Comparison of ENCODE assay signal across 7 mouse cellular contexts in genomic region chr16:10979064-10979803, GRCm38 (mm10).
A peak's percentile ranks its signal among the peaks of the same experiment; 100 is the strongest.
DNase-seq lines count a peak whose midpoint lies in the region; ATAC-seq and TF ChIP-seq lines count a peak whose summit lies in the region.

No protein-coding gene starts in this region.

- H3K27me3 ChIP-seq in liver, postnatal 0 days (ENCODE audit: insufficient read depth, low read length): no peaks in the 10 kb centered on the region
- H3K27me3 ChIP-seq in liver, embryonic 11.5 days (replicated peaks; ENCODE audit: control insufficient read depth, insufficient read depth, low read length): no peaks in the 10 kb centered on the region
- H3K27me3 ChIP-seq in midbrain, embryonic 15.5 days (replicated peaks): no peaks in the 10 kb centered on the region

- no peak overlapping the region for H3K9ac ChIP-seq in liver, postnatal 0 days (replicated peaks)
- H3K9ac ChIP-seq in liver, embryonic 11.5 days (ENCODE audit: low read depth, low read length): no peak overlapping the region
- H3K9ac ChIP-seq in midbrain, embryonic 15.5 days: no peak overlapping the region

- no peak for ATAC-seq in liver, postnatal 0 days
- ATAC-seq in liver, embryonic 11.5 days (replicated peaks; ENCODE audit: low FRiP score): no peak
- no peak for ATAC-seq in midbrain, embryonic 15.5 days (replicated peaks)

- H3K4me1 ChIP-seq in liver, postnatal 0 days (ENCODE audit: insufficient read depth): peaks cover 75% of the 10 kb centered on the region
- peaks cover 15% of the 10 kb centered on the region for H3K4me1 ChIP-seq in liver, embryonic 11.5 days (replicated peaks; ENCODE audit: control insufficient read depth, insufficient read depth, low read length)
- no peaks in the 10 kb centered on the region for H3K4me1 ChIP-seq in midbrain, embryonic 15.5 days

- H3K9me3 ChIP-seq in liver, postnatal 0 days (ENCODE audit: low read length): no peaks in the 10 kb centered on the region
- H3K9me3 ChIP-seq in liver, embryonic 11.5 days (ENCODE audit: control insufficient read depth, low read length): no peaks in the 10 kb centered on the region
- no peaks in the 10 kb centered on the region for H3K9me3 ChIP-seq in midbrain, embryonic 15.5 days

- DNase-seq in liver, postnatal 0 days: no peak
- no peak for DNase-seq in liver, embryonic 11.5 days (ENCODE audit: low spot score)
- peak; percentile 31 for DNase-seq in brain, embryonic 14.5 days (ENCODE audit: low read depth)
- DNase-seq in induced T-regulatory cell, adult 2 months (ENCODE audit: low read depth): peak; percentile 75
- DNase-seq in naive thymus-derived CD4-positive, alpha-beta T cell, adult 2 months (ENCODE audit: low read depth): peak; percentile 59
- no peak for DNase-seq in cerebellum, postnatal 36 days

- TF ChIP-seq EP300 in liver, postnatal 0 days (IDR thresholded peaks at IDR 0.05; ENCODE audit: low read depth): no peak

- peak overlapping the region; percentile 78 for H3K27ac ChIP-seq in liver, postnatal 0 days (ENCODE audit: low read depth)
- no peak overlapping the region for H3K27ac ChIP-seq in liver, embryonic 11.5 days (ENCODE audit: low read depth, low read length)
- H3K27ac ChIP-seq in midbrain, embryonic 15.5 days: no peak overlapping the region

- 42% methylated on average over 11 of the region's 11 CpGs for WGBS in liver, postnatal 0 days (ENCODE audit: insufficient replicate concordance)
- WGBS in liver, embryonic 11.5 days: 74% methylated on average over 11 of the region's 11 CpGs
- 64% methylated on average over 11 of the region's 11 CpGs for WGBS in midbrain, embryonic 15.5 days

- TF ChIP-seq POLR2A in brain, embryonic 14.5 days (IDR thresholded peaks at IDR 0.05; ENCODE audit: borderline replicate concordance, extremely low read depth, insufficient read depth, insufficient read length, poor library complexity, severe bottlenecking): no peak

- H3K4me2 ChIP-seq in liver, postnatal 0 days (ENCODE audit: low read depth, low read length): no peak overlapping the region
- no peak overlapping the region for H3K4me2 ChIP-seq in liver, embryonic 11.5 days
- H3K4me2 ChIP-seq in midbrain, embryonic 15.5 days: no peak overlapping the region

- no peak overlapping the region for H3K4me3 ChIP-seq in liver, postnatal 0 days (ENCODE audit: low read depth, low read length)
- no peak overlapping the region for H3K4me3 ChIP-seq in liver, embryonic 11.5 days (ENCODE audit: low read depth, low read length)
- H3K4me3 ChIP-seq in midbrain, embryonic 15.5 days: no peak overlapping the region

- H3K36me3 ChIP-seq in liver, postnatal 0 days (replicated peaks; ENCODE audit: insufficient read depth, low read length): peaks cover 13% of the 10 kb centered on the region
- H3K36me3 ChIP-seq in liver, embryonic 11.5 days (ENCODE audit: control insufficient read depth, insufficient read depth, low read length): no peaks in the 10 kb centered on the region
- H3K36me3 ChIP-seq in midbrain, embryonic 15.5 days (replicated peaks): no peaks in the 10 kb centered on the region

- no peak for TF ChIP-seq CTCF in liver, postnatal 0 days (IDR thresholded peaks at IDR 0.05; ENCODE audit: low read depth)
- TF ChIP-seq CTCF in brain, embryonic 14.5 days (IDR thresholded peaks at IDR 0.05; ENCODE audit: borderline replicate concordance, extremely low read depth, insufficient read depth, insufficient read length): no peak

Comparison
In these comparisons a context has a peak if more than half of its experiments do, and no peak if none do; other contexts are left out.
1. DNase-seq: peak in brain, embryonic 14.5 days (single experiment), induced T-regulatory cell, adult 2 months (single experiment) and naive thymus-derived CD4-positive, alpha-beta T cell, adult 2 months (single experiment); none in liver, postnatal 0 days (single experiment), liver, embryonic 11.5 days (single experiment) and cerebellum, postnatal 36 days (0 of 2).